Mouse (Mus musculus) hindbrain, embryonic 11.5 days (tissue): ENCODE results near the gene Ccdc81. TPM values are rescaled to one million over a fixed set of nuclear protein-coding genes. Genes with fewer than 3 reads are reported as not detected.

Source experiments
- ATAC-seq: fragments of 200-750 bp; cut with Nextera tagmentation; 2 replicates; pipeline ENCODE4 v1.8.0; 2017; ENCODE audit warnings: mild to moderate bottlenecking, moderate TSS enrichment, moderate library complexity; ENCODE audit not compliant: low FRiP score
- DNase-seq: peaks from one replicate; pipeline ENCODE4 v3.0.0-alpha.2; 2015; ENCODE audit warnings: low spot score
- H3K27ac ChIP-seq: fragments of 300-500 bp; sonication (generic); 2 replicates; pipeline ENCODE4 v1.5.1; 2014; ENCODE audit warnings: mild to moderate bottlenecking, low read depth, low read length
- H3K27me3 ChIP-seq: fragments of 300-500 bp; sonication (generic); 2 replicates; pipeline ENCODE4 v1.6.1; 2014; ENCODE audit warnings: mild to moderate bottlenecking, low read length, moderate library complexity, mixed read lengths; ENCODE audit not compliant: control insufficient read depth, insufficient read depth
- H3K36me3 ChIP-seq: fragments of 300-500 bp; sonication (generic); 2 replicates; pipeline ENCODE4 v1.6.1; 2014; ENCODE audit warnings: mild to moderate bottlenecking, low read length, moderate library complexity, mixed read lengths; ENCODE audit not compliant: control insufficient read depth, insufficient read depth
- H3K4me1 ChIP-seq: fragments of 300-500 bp; sonication (generic); replicated peaks from 2 replicates; pipeline ENCODE4 v1.6.1; 2014; ENCODE audit warnings: low read length, mixed read lengths; ENCODE audit not compliant: control insufficient read depth, insufficient read depth
- H3K4me2 ChIP-seq: fragments of 300-500 bp; sonication (generic); replicated peaks from 2 replicates; pipeline ENCODE4 v1.6.1; 2014; ENCODE audit warnings: mild to moderate bottlenecking, low read depth, low read length
- H3K4me3 ChIP-seq: fragments of 300-500 bp; sonication (generic); 2 replicates; pipeline ENCODE4 v1.5.1; 2014; ENCODE audit warnings: low read depth, low read length
- H3K9ac ChIP-seq: fragments of 300-500 bp; sonication (generic); 2 replicates; pipeline ENCODE4 v1.6.1; 2014; ENCODE audit warnings: low read depth, low read length
- H3K9me3 ChIP-seq: fragments of 300-500 bp; sonication (generic); 2 replicates; pipeline ENCODE4 v1.6.1; 2016; ENCODE audit warnings: low read length; ENCODE audit not compliant: control insufficient read depth
- WGBS: fragments of 180-500 bp; shearing (Covaris S2); extraction: QIAGEN DNeasy Blood & Tissue Kit; methylation state at CpG from one replicate; pipeline ENCODE4 v1.1.7; 2014; 5-methylcytosine and 5-hydroxymethylcytosine counted together
- polyA plus RNA-seq: library from polyadenylated mRNA; unstranded; fragments of >200 nt; fragmentation: Nextera tagmentation; extraction: Ambion mirVana; gene quantifications from 2 replicates; pipeline ENCODE4 v1.2.1, GENCODE M21; 2014

The Ccdc81 gene
- 0.36 and 0.86 TPM in 2 replicates for polyA plus RNA-seq

DNA sequence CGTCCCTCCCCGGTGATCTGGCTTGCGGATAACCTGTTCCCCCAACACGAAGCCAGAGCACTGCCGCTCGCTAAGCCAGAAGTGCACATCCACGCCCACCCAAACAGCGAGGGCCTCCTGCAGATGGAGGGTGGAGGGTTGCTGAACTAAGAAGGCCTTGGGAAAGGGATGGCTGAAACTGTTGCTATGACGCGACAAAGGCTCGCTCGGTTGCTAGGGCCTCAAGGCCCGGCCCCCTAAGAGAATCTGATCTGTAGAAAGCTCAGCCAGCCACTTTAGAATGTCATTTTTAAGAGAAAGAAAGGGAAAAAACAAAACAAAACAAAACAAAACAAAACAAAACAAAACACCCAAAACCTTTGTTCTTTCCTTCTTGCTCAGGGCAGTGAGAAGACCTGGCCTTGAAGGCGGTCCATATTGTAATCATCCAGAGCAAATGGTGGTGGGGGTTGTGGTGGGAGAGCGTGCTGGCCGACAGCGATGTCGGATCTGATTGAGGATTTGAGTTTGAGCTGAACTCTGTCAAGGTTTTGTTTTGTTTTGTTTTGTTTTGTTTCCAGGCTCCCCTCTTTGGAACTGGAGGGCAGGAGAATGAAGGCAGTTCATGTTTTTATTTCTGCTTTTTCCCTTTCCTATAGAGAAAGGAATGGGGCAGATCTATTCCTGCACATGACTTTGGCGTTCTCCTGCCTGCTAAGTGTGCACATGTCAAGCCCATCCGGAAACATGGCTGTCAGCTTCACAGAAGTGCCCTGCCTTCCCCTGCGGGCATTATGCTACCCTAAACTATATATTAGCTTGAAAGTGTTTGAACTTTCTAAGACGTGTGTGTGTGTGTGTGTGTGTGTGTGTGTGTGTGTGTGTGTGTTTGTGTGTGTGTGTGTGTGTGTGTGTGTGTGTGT, at the start of gene Ccdc81:
Ccdc81 (minus strand) TSS at position 188 of the 902 bp plus-strand sequence.
- Histone ChIP-seq H3K9me3 (no peaks in the 10 kb centered on the region), H3K36me3 (no peaks in the 10 kb centered on the region), H3K9ac (0 out of 2 replicates have a peak within 1 kb of the TSS, but pooled peaks have one; percentile 15), H3K4me3 (no peak within 1 kb of the TSS), H3K4me1 (no peaks in the 10 kb centered on the region), H3K27me3 (no peaks in the 10 kb centered on the region), H3K27ac (no peak within 1 kb of the TSS), H3K4me2 (peak within 1 kb of the TSS; percentile 11; the same call in 1 of the 2 replicates)
- DNase-seq (peak; percentile 49), ATAC-seq (peak; percentile 83)
- 33% methylated on average over 22 of the region's 22 CpGs for WGBS

DNA sequence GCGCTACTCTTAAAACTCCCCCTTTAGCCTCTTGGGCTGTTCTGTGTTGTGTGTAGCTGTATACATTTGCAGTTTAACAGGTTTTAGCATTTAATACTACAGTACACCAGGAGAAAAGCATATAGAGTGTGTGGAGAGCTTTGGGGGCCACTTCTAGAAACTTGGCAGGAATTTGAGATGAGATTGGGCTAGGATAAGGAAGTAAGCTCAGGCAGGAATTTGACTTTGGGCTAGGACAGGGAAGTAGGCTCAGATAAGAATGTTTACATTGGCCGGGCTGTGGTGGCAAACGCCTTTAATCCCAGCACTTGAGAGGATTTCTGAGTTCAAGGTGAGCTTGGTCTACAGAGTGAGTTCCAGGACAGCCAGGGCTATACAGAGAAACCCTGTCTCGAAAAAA, 46.0 kb upstream of the Ccdc81 start:
- no peak for ATAC-seq
- 79% methylated on average over 4 of the region's 4 CpGs for WGBS
- Histone ChIP-seq H3K27me3 (no peaks in the 10 kb centered on the region), H3K9me3 (no peaks in the 10 kb centered on the region), H3K36me3 (no peaks in the 10 kb centered on the region), H3K9ac (no peak overlapping the region), H3K27ac (no peak overlapping the region), H3K4me2 (no peak overlapping the region), H3K4me3 (no peak overlapping the region), H3K4me1 (no peaks in the 10 kb centered on the region)
- DNase-seq, result no peak

DNA sequence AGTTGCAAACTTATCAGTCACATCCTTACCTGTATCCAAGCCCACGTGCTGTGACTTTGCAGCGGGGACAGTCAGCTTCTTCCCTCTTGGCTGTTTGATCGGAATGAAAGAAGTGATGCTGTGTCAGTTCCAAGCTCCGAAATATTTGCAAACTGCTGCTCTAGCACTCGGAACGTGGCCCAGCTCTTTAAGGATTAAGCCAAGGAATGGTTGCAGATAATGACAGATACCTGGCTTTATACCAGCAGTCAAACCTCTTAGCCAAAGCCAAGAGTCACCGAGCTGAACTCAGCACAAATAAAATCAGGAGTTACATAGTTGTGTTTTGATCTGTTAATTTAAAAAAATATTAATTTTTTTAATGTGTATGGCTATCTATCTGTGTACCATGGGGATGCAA, 44.6 kb upstream of the Ccdc81 start:
- no peaks in the 10 kb centered on the region for H3K4me1 ChIP-seq
- H3K27ac ChIP-seq, result no peak overlapping the region
- H3K4me2 ChIP-seq, result no peak overlapping the region
- ATAC-seq (no peak), DNase-seq (no peak)
- no peaks in the 10 kb centered on the region for H3K9me3 ChIP-seq
- no peak overlapping the region for H3K4me3 ChIP-seq
- H3K36me3 ChIP-seq, result no peaks in the 10 kb centered on the region
- no peaks in the 10 kb centered on the region for H3K27me3 ChIP-seq
- no peak overlapping the region for H3K9ac ChIP-seq
- 88% methylated on average over 7 of the region's 7 CpGs for WGBS

DNA sequence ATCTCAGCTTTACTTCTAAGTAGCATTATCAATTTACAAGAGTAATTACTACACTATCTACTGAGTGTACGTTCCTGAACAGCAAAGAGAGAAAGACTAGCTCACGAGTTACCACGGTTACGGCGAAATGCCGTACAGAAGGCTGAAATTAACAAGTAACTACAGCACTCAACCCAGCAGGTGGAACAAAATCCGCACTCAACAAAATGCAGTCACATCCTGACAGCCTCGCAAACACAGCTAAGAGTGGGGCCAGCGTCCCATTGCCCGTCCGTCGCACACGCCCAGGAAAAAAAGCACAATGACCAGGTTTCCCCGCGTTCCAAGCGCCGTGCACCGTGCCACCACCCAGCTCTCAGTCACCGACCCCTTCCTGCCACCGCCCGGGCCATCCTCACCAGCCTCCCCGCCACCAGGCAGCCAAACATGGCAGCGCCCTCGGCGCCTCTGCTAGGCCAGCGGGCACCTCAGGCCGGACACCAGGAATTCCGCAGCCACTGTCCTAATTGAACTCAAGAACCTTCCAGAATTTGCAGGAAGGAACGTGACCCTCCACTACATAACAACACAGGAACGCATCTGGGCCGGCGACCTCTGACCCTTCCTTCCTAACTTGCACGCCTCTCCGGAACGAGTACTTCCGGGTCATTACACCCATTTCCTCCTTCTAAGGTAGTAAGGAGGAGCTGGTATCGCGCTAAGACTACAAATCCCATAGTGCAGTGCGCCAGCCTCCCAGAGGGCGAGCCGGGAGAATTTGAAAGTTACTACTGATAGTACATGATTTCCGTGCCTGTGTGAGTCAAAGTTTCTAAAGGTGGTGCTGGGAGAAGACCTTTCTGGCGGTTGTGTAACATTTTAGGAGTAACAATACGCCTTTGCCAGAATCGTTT, 37.4 kb upstream of the Ccdc81 start, which contains the start of gene Hikeshi:
Hikeshi (minus strand) TSS at position 634 of the 893 bp plus-strand sequence.
- no peaks in the 10 kb centered on the region for H3K4me1 ChIP-seq
- under 1% methylated on average over 45 of the region's 45 CpGs for WGBS
- no peaks in the 10 kb centered on the region for H3K36me3 ChIP-seq
- H3K27ac ChIP-seq, result peak within 1 kb of the TSS; percentile 59
- ATAC-seq (peak; percentile 100), DNase-seq (peak; percentile 97)
- H3K4me3 ChIP-seq, result peak within 1 kb of the TSS; percentile 71
- H3K27me3 ChIP-seq, result no peaks in the 10 kb centered on the region
- H3K9ac ChIP-seq, result peak within 1 kb of the TSS; percentile 70
- H3K4me2 ChIP-seq, result peak within 1 kb of the TSS; percentile 60
- H3K9me3 ChIP-seq, result no peaks in the 10 kb centered on the region

DNA sequence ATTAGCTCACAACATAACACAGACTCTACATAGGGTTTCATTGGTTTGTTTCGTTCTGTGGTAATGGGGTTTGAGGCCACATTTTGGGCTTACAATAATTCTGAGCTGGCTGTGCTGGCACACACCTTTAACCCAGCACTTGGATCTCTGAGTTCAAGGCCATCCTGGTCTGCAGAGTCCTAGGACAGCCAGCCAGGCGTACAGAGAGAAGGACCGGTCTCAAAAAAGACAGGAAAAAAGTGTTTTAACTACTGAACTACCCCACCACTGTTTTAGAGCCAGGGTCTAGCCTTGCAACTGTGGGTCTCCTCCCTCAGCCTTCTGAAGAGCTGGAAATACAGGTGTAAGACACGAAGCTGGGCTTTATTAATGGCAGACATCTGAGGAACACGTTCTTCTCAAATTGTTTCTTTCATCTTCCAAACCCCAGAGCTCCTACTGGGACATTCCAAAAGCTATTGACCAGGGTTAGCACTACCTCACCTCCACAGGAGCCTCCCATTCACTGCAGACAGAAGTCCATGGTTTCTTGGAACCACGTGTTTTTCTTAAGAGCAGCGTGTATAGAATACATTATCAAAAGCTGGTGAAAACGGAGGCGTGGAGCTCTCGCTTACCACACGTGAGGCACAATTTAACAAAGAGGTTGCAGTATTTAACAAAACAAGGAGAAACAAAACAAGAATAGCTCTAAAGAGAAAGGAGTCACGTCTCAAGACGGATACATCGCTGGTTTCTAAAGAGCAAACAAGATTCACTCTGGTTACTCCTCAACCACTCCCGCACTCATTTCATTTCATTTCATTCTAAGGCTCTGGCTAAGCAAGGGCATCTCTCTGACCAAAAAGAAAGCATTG, 36.3 kb upstream of the Ccdc81 start:
- Histone ChIP-seq H3K4me2 (peak overlapping the region; percentile 60), H3K4me3 (peak overlapping the region; percentile 71), H3K27ac (no peak overlapping the region), H3K9me3 (no peaks in the 10 kb centered on the region), H3K9ac (peak overlapping the region; percentile 70; the same call in 1 of the 2 replicates), H3K27me3 (no peaks in the 10 kb centered on the region), H3K4me1 (no peaks in the 10 kb centered on the region), H3K36me3 (0 out of 2 replicates have a peak, but pooled peaks cover under 1% of the 10 kb centered on the region)
- ATAC-seq, result no peak
- DNase-seq, result peak; percentile 10
- 49% methylated on average over 15 of the region's 15 CpGs for WGBS

DNA sequence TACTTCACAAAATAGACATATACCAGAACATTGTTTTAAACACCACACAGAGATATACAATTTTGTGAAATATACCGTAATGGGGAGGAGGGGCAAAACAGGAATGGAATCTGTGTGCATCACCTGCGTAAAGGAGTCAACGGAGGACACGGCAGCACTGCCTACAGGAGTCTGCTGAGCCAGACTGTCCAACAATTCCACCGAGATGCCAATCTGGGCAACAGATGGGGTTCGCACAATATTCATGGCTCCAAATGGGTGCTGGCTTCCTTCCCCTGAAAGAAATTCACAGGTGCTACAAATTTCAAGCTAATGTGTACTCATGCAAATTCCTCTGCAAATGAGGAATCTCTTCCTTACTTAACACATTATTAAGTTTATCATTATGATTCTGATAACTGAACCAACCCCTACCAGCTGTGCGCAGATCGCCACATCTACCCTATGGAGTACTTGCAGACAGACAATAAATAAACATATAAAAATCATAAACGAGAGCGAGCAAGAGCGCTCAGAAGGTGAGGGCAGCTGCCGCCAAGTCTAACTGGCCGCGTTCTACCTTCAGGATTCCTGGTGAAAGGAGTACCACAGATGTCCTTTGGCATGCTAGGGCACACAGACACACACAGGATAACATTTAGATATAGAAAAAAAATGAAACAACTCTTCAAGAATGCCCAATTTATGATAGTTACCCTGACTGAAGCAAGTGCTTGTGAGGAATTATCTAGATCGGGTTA, 20.2 kb upstream of the Ccdc81 start:
- Histone ChIP-seq H3K4me1 (no peaks in the 10 kb centered on the region), H3K4me3 (no peak overlapping the region), H3K27ac (no peak overlapping the region), H3K27me3 (no peaks in the 10 kb centered on the region), H3K4me2 (no peak overlapping the region), H3K9ac (no peak overlapping the region), H3K36me3 (no peaks in the 10 kb centered on the region), H3K9me3 (no peaks in the 10 kb centered on the region)
- ATAC-seq, result no peak
- DNase-seq, result no peak
- WGBS, result 96% methylated on average over 15 of the region's 15 CpGs

DNA sequence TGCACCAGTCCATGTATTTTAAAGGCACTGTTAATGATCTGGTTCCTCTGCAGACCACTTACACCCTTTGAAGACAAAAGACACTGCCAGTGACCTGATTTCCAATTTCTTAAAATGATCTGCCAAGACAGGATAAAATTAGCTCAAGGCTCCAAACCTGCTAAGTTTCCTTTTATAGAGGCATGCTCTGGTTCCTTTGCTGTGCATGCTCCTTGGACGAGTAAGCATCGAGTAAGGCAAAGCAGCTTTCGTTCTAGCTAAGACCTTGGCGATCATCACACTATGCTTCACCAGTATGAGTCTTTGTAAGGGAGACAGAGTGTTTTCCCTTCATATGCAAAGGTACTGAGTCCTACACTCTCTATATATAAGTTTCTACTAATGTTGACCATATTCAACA, 14.3 kb upstream of the Ccdc81 start:
- H3K27me3 ChIP-seq, result no peaks in the 10 kb centered on the region
- no peak overlapping the region for H3K27ac ChIP-seq
- no peak overlapping the region for H3K4me3 ChIP-seq
- no peak overlapping the region for H3K4me2 ChIP-seq
- 91% methylated on average over 4 of the region's 4 CpGs for WGBS
- DNase-seq, result no peak
- H3K9me3 ChIP-seq, result no peaks in the 10 kb centered on the region
- no peak for ATAC-seq
- 0 out of 2 replicates have a peak, but pooled peaks cover 2% of the 10 kb centered on the region for H3K36me3 ChIP-seq
- H3K9ac ChIP-seq, result no peak overlapping the region
- no peaks in the 10 kb centered on the region for H3K4me1 ChIP-seq
